14 mouse cellular contexts compared by ENCODE assay signal in the genomic region with DNA sequence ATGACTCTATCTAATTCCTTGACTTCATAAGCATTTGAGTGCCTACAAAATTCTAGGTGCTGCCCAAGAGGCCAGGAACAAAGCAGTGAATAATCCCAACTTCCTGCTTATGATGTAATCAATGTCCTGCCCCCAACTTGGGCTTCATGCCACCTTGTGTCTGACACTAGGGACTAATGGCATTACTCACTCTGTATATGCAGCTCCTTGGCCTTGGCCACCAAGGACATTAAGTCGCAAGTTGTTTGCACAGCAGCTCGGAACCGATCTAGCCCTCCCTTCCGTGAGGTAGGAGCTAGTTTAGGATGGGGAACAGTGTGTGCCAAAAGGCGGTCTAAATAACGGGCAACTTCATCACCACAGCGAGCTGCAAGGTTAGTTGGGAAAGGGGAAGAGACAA. TPM values are rescaled to one million over a fixed set of nuclear protein-coding genes. Genes with fewer than 3 reads are reported as not detected.
DNase-seq lines count a peak whose midpoint lies in the region.
"Had no signal": no experiment of that assay in that cellular context is flagged by ENCODE, and none has a peak within 500 bp of the region (broad histone marks: within the 10 kb centered on the region; RNA-seq: fewer than 3 reads in every experiment).

No protein-coding gene starts in this region.

- DNase-seq in lung, postnatal 36 days = peak; percentile 11
- DNase-seq in lung, postnatal 4 days = no peak
- DNase-seq in adrenal gland, adult 2 months = peak; percentile 52
- DNase-seq in adrenal gland, postnatal 25 days = peak; percentile 21
- DNase-seq in cerebellum, postnatal 36 days = no peak
- DNase-seq in spleen, postnatal 10 days (ENCODE audit: low spot score in 2 of 2) = no peak
- DNase-seq in cerebellum, postnatal 25 days = no peak
- DNase-seq: cerebellum, adult 11-12 months; cerebellum, adult 9-11 months; gastrocnemius, postnatal 14 days; kidney, adult 18-20 months; kidney, postnatal 25 days; right cerebral cortex, postnatal 25 days; thymus, postnatal 4 days had no signal

RNA-seq across cellular contexts. Expression of a gene that starts 51.7 kb away (rescaled TPM):
- total RNA-seq in adrenal gland, adult 2 months (2021) = 1 to 10 TPM; 7.7 to 8.8 TPM
- 1.0 and 1.6 TPM in 2 replicates for polyA plus RNA-seq in adrenal gland, adult 2 months (2012; rRNA removed)
- 11.5 and 11.8 TPM in 2 replicates for total RNA-seq in adrenal gland, postnatal 25 days (2021)

Comparison
In these comparisons a context has a peak if more than half of its experiments do, and no peak if none do; other contexts are left out.
1. DNase-seq: peak in lung, postnatal 36 days (single experiment), adrenal gland, adult 2 months (single experiment) and adrenal gland, postnatal 25 days (single experiment); none in lung, postnatal 4 days (0 of 2), cerebellum, postnatal 36 days (0 of 2), spleen, postnatal 10 days (0 of 2) and cerebellum, postnatal 25 days (0 of 2).